Mouse (Mus musculus) embryonic facial prominence, embryonic 11.5 days (tissue): ENCODE measurements around the gene Dlg1. TPM values are rescaled to one million over a fixed set of nuclear protein-coding genes. Genes with fewer than 3 reads are reported as not detected.
A peak's percentile ranks its signal among the peaks of the same experiment; 100 is the strongest.

Source experiments
- ATAC-seq: fragments of 200-750 bp; cut with Nextera tagmentation; replicated peaks from 2 replicates; pipeline ENCODE4 v1.8.0; 2017; ENCODE audit warnings: low read depth; ENCODE audit not compliant: insufficient number of reproducible peaks, low FRiP score, low TSS enrichment
- DNase-seq: peaks from one replicate; pipeline ENCODE4 v3.0.0-alpha.2; 2015; ENCODE audit warnings: low spot score
- H3K27ac ChIP-seq: fragments of 300-500 bp; sonication (generic); replicated peaks from 2 replicates; pipeline ENCODE4 v1.5.1; 2014; ENCODE audit warnings: mild to moderate bottlenecking, low read depth, low read length, control low read depth
- H3K27me3 ChIP-seq: fragments of 300-500 bp; sonication (generic); 2 replicates; pipeline ENCODE4 v1.6.1; 2014; ENCODE audit warnings: mild to moderate bottlenecking, low read length, moderate library complexity, mixed read lengths; ENCODE audit not compliant: control insufficient read depth, insufficient read depth
- H3K36me3 ChIP-seq: fragments of 300-500 bp; sonication (generic); replicated peaks from 2 replicates; pipeline ENCODE4 v1.6.1; 2014; ENCODE audit warnings: low read depth, mild to moderate bottlenecking, low read length, moderate library complexity, mixed read lengths; ENCODE audit not compliant: control insufficient read depth, insufficient read depth
- H3K4me1 ChIP-seq: fragments of 300-500 bp; sonication (generic); 2 replicates; pipeline ENCODE4 v1.6.1; 2014; ENCODE audit warnings: low read length, mixed read lengths; ENCODE audit not compliant: control insufficient read depth, insufficient read depth
- H3K4me2 ChIP-seq: fragments of 300-500 bp; sonication (generic); 2 replicates; pipeline ENCODE4 v1.6.1; 2014; ENCODE audit warnings: low read depth, mild to moderate bottlenecking, control low read depth, low read length, moderate library complexity
- H3K4me3 ChIP-seq: fragments of 300-500 bp; sonication (generic); 2 replicates; pipeline ENCODE4 v1.5.1; 2014; ENCODE audit warnings: low read depth, low read length, control low read depth
- H3K9ac ChIP-seq: fragments of 300-500 bp; sonication (generic); replicated peaks from 2 replicates; pipeline ENCODE4 v1.6.1; 2014; ENCODE audit warnings: mild to moderate bottlenecking, control low read depth, low read length
- H3K9me3 ChIP-seq: fragments of 300-500 bp; sonication (generic); replicated peaks from 2 replicates; pipeline ENCODE4 v1.6.1; 2016; ENCODE audit warnings: mild to moderate bottlenecking, low read length, inconsistent platforms, mixed read lengths; ENCODE audit not compliant: control insufficient read depth
- WGBS: fragments of 180-500 bp; shearing (Covaris S2); extraction: QIAGEN DNeasy Blood & Tissue Kit; methylation state at CpG from one replicate; pipeline ENCODE4 v1.1.7; 2014; 5-methylcytosine and 5-hydroxymethylcytosine counted together
- polyA plus RNA-seq: library from polyadenylated mRNA; unstranded; fragments of >200 nt; fragmentation: Nextera tagmentation; extraction: Ambion mirVana; gene quantifications from 2 replicates; pipeline ENCODE4 v1.2.1, GENCODE M21; 2014

The Dlg1 gene
- polyA plus RNA-seq, 1 experiment from 2014 or later, result 31.1 TPM

DNA sequence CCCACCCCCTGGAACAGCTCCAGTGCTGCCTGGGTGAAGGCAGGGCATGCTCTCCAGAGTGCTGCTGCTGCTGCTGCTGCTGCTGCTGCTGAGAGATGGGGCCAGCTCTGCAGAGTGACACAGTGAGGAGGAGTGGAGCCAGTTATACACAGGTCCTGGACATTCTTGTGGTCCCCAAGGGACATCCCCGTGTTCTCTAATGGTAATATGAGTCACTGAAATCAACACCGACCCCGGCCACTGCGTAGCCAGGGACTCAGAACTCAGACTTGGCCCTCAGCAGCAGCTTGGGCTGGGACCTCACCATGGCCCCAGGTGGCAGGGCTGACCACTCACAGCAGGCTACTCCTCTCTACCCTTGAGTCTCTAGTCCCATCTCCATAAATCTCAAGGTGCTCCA lies 21.5 kb upstream of the Dlg1 start:
- Histone ChIP-seq H3K4me3 (no peak overlapping the region), H3K27ac (no peak overlapping the region), H3K9ac (no peak overlapping the region), H3K4me1 (no peaks in the 10 kb centered on the region), H3K27me3 (no peaks in the 10 kb centered on the region), H3K4me2 (no peak overlapping the region), H3K9me3 (no peaks in the 10 kb centered on the region), H3K36me3 (no peaks in the 10 kb centered on the region)
- ATAC-seq, result peak; percentile 39; the same call in 1 of the 2 replicates
- 31% methylated on average over 4 of the region's 4 CpGs for WGBS
- DNase-seq, result peak; percentile 12

DNA sequence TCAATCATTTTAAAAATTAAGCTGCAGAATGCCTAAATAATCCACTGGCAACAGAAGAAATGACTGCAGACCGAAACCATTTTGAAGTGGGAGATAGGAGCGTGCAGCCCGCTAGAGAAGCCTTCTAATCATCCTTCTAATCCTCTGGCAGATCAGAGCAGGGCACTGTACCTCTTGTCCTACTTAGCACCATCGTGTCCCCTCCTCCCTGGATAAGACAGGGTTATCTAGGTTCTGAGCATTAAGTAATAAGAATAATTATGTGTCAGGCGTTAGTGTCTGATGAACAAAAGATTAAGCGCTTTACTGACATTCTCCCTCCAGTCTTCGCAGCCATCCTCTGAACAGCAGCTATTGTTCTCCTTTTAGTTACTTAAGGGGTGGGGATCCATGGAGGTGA lies 16.0 kb upstream of the Dlg1 start:
- ATAC-seq, result no peak
- Histone ChIP-seq H3K27ac (no peak overlapping the region), H3K4me1 (no peaks in the 10 kb centered on the region), H3K9ac (no peak overlapping the region), H3K36me3 (no peaks in the 10 kb centered on the region), H3K27me3 (no peaks in the 10 kb centered on the region), H3K4me2 (no peak overlapping the region), H3K9me3 (no peaks in the 10 kb centered on the region), H3K4me3 (no peak overlapping the region)
- 78% methylated on average over 7 of the region's 7 CpGs for WGBS
- DNase-seq, result no peak

DNA sequence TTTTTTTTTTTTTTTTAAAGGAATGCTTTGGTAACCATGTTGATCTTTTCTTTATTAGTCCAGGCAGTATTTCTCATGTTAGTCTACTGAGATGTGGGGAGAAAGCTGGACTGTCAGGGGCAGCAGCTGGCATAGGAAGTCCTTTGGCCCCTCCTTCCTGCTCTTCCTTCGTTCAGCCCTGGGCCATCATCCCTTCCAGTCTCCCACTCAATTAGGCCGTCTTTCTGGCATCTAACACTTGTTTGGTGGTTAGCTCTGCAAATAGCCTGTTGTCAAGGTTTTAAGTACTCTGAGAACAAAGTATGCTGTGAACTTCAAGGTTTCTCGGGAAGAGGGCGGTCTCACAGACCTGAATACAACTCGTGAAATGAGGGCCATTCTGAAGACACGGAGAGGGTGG lies 12.5 kb upstream of the Dlg1 start:
- 36% methylated on average over 6 of the region's 6 CpGs for WGBS
- ATAC-seq (no peak), DNase-seq (no peak)
- no peak overlapping the region for H3K27ac ChIP-seq
- no peaks in the 10 kb centered on the region for H3K36me3 ChIP-seq
- H3K4me1 ChIP-seq, result no peaks in the 10 kb centered on the region
- H3K4me2 ChIP-seq, result no peak overlapping the region
- H3K9ac ChIP-seq, result no peak overlapping the region
- H3K9me3 ChIP-seq, result no peaks in the 10 kb centered on the region
- H3K4me3 ChIP-seq, result no peak overlapping the region
- no peaks in the 10 kb centered on the region for H3K27me3 ChIP-seq

DNA sequence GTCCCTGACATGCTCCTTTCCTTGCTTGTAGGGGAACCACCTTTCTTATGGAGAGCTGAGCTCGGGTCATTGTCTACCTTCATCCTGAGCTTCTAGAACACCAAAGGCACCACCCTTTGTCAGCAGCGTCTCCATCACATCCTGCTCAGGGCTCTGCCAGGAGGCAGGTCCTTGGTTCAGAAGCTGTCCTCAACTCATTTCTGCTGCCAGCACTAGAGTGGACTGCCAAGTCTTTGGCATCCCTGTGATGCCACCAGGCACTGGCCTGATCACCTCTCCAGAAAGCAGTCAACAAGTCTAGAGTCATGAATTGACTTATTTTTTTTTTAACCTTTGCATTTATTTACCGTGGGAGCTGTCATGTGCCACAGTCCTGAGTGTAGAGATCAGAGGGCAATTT lies 11.7 kb upstream of the Dlg1 start:
- no peak for DNase-seq
- Histone ChIP-seq H3K9ac (no peak overlapping the region), H3K4me2 (no peak overlapping the region), H3K27me3 (no peaks in the 10 kb centered on the region), H3K4me1 (no peaks in the 10 kb centered on the region), H3K9me3 (no peaks in the 10 kb centered on the region), H3K36me3 (no peaks in the 10 kb centered on the region), H3K4me3 (no peak overlapping the region), H3K27ac (no peak overlapping the region)
- no peak for ATAC-seq
- 79% methylated on average over 3 of the region's 3 CpGs for WGBS

DNA sequence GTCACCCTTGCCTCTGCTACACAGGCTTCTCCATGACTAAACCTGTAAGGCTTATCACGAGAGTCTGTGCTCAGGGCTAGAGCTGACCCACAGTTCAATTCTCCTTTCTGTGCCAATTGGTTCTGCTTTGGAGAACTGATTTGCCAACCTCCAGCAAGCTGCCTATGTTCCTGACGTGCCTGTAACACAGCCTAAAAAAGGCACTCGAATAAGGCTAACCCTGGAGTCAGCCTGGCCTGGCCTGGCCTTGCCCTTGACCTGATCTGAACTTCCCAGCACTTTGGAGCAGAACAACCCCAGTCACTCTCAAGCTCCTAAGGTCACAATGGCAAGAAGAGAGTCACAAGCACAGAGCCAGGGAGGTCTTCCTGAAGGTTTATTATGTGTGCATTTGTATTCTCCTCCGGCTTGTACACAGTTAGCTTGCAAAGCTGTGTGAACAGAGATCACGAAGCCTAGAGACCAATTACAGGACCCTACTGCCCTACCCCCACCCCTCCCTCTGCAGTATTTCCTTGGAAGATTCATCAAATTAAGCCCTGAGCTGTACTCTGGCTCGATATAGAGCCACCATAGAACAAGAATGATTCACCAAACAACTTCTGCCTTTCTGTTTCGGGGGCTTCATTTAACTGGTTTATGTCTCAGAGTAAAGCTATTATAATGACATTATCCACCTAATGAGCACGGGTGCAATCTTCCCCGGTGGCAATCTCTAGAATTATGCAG lies 11.0 kb upstream of the Dlg1 start:
- Histone ChIP-seq H3K27me3 (no peaks in the 10 kb centered on the region), H3K4me3 (no peak overlapping the region), H3K4me1 (no peaks in the 10 kb centered on the region), H3K9me3 (no peaks in the 10 kb centered on the region), H3K36me3 (no peaks in the 10 kb centered on the region), H3K9ac (no peak overlapping the region), H3K4me2 (no peak overlapping the region), H3K27ac (no peak overlapping the region)
- ATAC-seq, result no peak
- DNase-seq, result no peak
- 62% methylated on average over 9 of the region's 9 CpGs for WGBS

DNA sequence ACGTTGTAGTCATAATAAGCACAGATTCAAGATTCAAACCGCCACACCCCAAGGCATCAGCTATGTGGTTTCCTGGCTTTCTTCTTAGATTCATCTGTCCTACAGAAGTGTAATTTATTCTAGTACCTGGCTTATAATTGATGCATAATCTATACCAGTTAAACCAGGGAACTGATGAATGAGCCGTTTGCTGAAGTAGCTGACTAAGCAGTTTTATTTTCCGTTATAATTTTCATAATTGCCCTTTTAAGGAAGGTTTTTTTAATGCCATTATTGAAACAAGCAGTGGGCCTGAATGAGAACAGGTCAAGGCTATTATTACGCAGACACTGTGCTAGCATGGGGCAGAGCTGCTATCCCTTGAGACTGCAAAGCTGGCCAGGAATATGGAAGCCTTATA lies 9.6 kb upstream of the Dlg1 start:
- Histone ChIP-seq H3K27me3 (no peaks in the 10 kb centered on the region), H3K4me2 (no peak overlapping the region), H3K9ac (no peak overlapping the region), H3K4me1 (no peaks in the 10 kb centered on the region), H3K36me3 (no peaks in the 10 kb centered on the region), H3K9me3 (no peaks in the 10 kb centered on the region), H3K27ac (no peak overlapping the region), H3K4me3 (no peak overlapping the region)
- no peak for ATAC-seq
- no peak for DNase-seq
- 78% methylated on average over 5 of the region's 5 CpGs for WGBS

DNA sequence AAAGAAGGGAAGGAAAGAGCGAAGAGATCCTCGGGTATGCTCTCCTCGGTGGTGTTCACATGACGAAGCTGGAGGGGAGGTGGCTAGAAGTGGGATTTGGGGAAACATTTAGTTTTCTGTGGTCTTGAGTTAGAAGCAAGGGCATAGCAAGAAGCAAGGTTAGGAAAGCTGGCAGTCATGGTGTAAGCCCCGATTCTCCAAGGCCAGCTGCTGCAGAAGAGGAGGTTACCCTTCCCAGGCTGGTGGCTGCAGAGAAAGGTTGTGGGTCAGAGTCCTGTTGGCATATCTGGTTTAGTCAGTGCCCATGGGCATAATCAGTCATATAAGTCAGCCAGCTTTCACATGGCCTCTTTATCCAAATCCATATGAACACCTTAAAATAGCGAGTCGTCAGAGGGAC lies 9.2 kb upstream of the Dlg1 start:
- WGBS, result 80% methylated on average over 7 of the region's 7 CpGs
- Histone ChIP-seq H3K9me3 (no peaks in the 10 kb centered on the region), H3K4me2 (no peak overlapping the region), H3K4me3 (no peak overlapping the region), H3K27me3 (no peaks in the 10 kb centered on the region), H3K27ac (no peak overlapping the region), H3K36me3 (no peaks in the 10 kb centered on the region), H3K9ac (no peak overlapping the region), H3K4me1 (no peaks in the 10 kb centered on the region)
- no peak for DNase-seq
- no peak for ATAC-seq

DNA sequence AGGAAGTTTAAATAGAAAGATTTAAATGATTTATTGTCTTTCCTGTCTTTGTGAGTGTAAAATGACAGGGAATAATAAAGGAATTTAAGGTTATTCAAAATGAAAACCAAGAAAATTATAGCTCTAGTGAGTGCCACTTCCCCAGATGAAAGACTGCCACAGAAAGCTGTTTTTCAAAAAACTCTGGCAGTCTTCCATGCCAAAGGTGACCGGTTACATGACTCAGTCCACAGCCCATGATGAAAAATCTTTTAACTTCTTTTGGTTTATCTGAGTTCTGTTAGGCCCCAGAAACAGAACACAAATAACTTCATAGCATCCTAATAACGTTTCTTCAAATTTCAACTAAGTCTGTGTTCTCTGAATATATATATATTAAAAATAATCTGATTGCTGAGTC lies 7.7 kb upstream of the Dlg1 start:
- no peak overlapping the region for H3K4me2 ChIP-seq
- WGBS, result 80% methylated on average over 2 of the region's 2 CpGs
- no peak overlapping the region for H3K27ac ChIP-seq
- H3K36me3 ChIP-seq, result no peaks in the 10 kb centered on the region
- H3K4me1 ChIP-seq, result no peaks in the 10 kb centered on the region
- H3K9me3 ChIP-seq, result no peaks in the 10 kb centered on the region
- no peak overlapping the region for H3K4me3 ChIP-seq
- no peaks in the 10 kb centered on the region for H3K27me3 ChIP-seq
- no peak for ATAC-seq
- no peak for DNase-seq
- H3K9ac ChIP-seq, result no peak overlapping the region
